Mouse (Mus musculus) brain, embryonic 14.5 days (tissue): ENCODE data around the gene Anks1b.

Experiments used
- CTCF ChIP-seq: fragments of 200-500 bp; IDR thresholded peaks from 2 replicates; pipeline ENCODE4 v1.5.1; 2012; ENCODE audit warnings: inconsistent platforms, mild to moderate bottlenecking, moderate library complexity, borderline replicate concordance; ENCODE audit not compliant: insufficient read depth, insufficient read length; ENCODE audit errors: extremely low read depth
- POLR2A ChIP-seq: fragments of 200-500 bp; IDR thresholded peaks from 2 replicates; pipeline ENCODE4 v1.6.1; 2012; ENCODE audit warnings: mild to moderate bottlenecking, inconsistent platforms, borderline replicate concordance; ENCODE audit not compliant: poor library complexity, insufficient read depth, insufficient read length, severe bottlenecking; ENCODE audit errors: extremely low read depth

DNA sequence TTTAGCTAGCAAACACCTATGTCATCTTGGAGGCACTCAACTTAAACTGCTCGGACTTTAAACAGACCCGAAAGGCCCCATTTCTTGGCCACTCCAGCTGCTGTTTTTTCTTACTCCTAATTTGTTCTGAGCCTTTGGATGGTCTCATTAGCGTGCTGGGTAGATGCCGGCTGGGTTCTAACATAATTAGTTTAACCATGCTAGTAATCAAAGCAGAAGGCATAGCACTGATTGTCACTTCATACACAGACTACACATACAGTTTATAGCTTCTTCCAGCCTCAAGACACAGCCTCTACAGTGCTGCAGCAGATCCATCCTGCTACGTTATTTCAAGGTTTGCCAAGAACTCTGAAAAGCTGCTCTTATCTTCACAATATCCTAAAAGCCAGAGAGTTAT is 1120.6 kb downstream of the Anks1b start:
- TF ChIP-seq CTCF (no peak), POLR2A (no peak)
